In the genomic region with DNA sequence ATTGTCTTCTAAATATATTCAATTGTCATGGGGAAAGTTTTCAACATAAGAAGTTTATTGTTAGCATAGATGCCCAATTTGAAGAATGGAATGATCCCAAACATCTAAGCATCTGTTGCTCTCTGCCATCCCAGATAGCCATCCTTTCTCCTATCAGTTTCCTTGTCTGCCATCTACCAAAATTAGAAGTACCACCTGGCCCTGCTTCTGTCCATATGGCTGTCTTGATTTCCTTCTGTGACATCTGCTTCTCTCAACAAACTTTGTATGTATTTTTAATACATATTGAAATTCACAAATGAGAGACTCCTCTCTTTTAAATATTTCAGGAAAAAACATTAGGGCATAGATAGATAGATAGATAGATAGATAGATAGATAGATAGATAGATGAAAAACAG, we compare ENCODE assay signal across 19 mouse cellular contexts.
DNase-seq lines count a peak whose midpoint lies in the region; ATAC-seq and TF ChIP-seq lines count a peak whose summit lies in the region.
"Had no signal": no experiment of that assay in that cellular context is flagged by ENCODE, and none has a peak within 500 bp of the region (broad histone marks: within the 10 kb centered on the region; RNA-seq: fewer than 3 reads in every experiment).

No protein-coding gene starts in this region.

- H3K4me3 ChIP-seq in forebrain, postnatal 0 days (ENCODE audit: low read depth, low read length) = no peak overlapping the region
- no peak overlapping the region for H3K4me3 ChIP-seq in forebrain, embryonic 16.5 days (replicated peaks; ENCODE audit: low read length)
- H3K4me3 ChIP-seq in midbrain, embryonic 10.5 days = no peak overlapping the region
- H3K4me3 ChIP-seq: embryonic facial prominence, embryonic 10.5 days; heart, embryonic 10.5 days; hindbrain, embryonic 15.5 days; limb, embryonic 15.5 days; lung, embryonic 15.5 days; midbrain, embryonic 15.5 days; neural tube, embryonic 12.5 days had no signal

- no peak overlapping the region for H3K27ac ChIP-seq in forebrain, postnatal 0 days (ENCODE audit: low read depth, low read length)
- H3K27ac ChIP-seq in forebrain, embryonic 16.5 days (ENCODE audit: low read length) = no peak overlapping the region
- no peak overlapping the region for H3K27ac ChIP-seq in midbrain, embryonic 10.5 days (replicated peaks)
- H3K27ac ChIP-seq: embryonic facial prominence, embryonic 10.5 days; heart, embryonic 10.5 days; hindbrain, embryonic 15.5 days; kidney, postnatal 0 days; limb, embryonic 15.5 days; liver, embryonic 14.5 days; lung, embryonic 15.5 days; midbrain, embryonic 15.5 days; neural tube, embryonic 12.5 days had no signal

- no peaks in the 10 kb centered on the region for H3K27me3 ChIP-seq in forebrain, postnatal 0 days (ENCODE audit: insufficient read depth, low read length)
- no peaks in the 10 kb centered on the region for H3K27me3 ChIP-seq in forebrain, embryonic 16.5 days (replicated peaks; ENCODE audit: control insufficient read depth, insufficient read depth, low read length)
- H3K27me3 ChIP-seq in midbrain, embryonic 10.5 days (ENCODE audit: low read depth, poor library complexity, severe bottlenecking) = no peaks in the 10 kb centered on the region
- H3K27me3 ChIP-seq: hindbrain, embryonic 15.5 days; limb, embryonic 15.5 days; lung, embryonic 15.5 days; midbrain, embryonic 15.5 days; neural tube, embryonic 12.5 days had no signal

- H3K4me1 ChIP-seq in forebrain, postnatal 0 days (ENCODE audit: insufficient read depth) = no peaks in the 10 kb centered on the region
- no peaks in the 10 kb centered on the region for H3K4me1 ChIP-seq in forebrain, embryonic 16.5 days (replicated peaks; ENCODE audit: control insufficient read depth, insufficient read depth, low read length)
- H3K4me1 ChIP-seq in midbrain, embryonic 10.5 days = no peaks in the 10 kb centered on the region
- H3K4me1 ChIP-seq: embryonic facial prominence, embryonic 10.5 days; heart, embryonic 10.5 days; hindbrain, embryonic 15.5 days; limb, embryonic 15.5 days; lung, embryonic 15.5 days; midbrain, embryonic 15.5 days; neural tube, embryonic 12.5 days had no signal

- DNase-seq in forebrain, postnatal 0 days = peak; percentile 30
- DNase-seq in right cerebral cortex, postnatal 10 days (ENCODE audit: low spot score in 2 of 2) = peak; percentile 29 to 44
- DNase-seq in right cerebral cortex, postnatal 25 days = no peak
- DNase-seq in layer of hippocampus, adult 9-11 months = peak; percentile 68
- DNase-seq in kidney, postnatal 14 days = no peak
- no peak for DNase-seq in midbrain, embryonic 10.5 days (ENCODE audit: low spot score)
- DNase-seq: adrenal gland, postnatal 36 days; kidney, adult 2 months; lung, postnatal 36 days had no signal

- no peaks in the 10 kb centered on the region for H3K36me3 ChIP-seq in forebrain, postnatal 0 days (ENCODE audit: insufficient read depth)
- no peaks in the 10 kb centered on the region for H3K36me3 ChIP-seq in forebrain, embryonic 16.5 days (ENCODE audit: control insufficient read depth, insufficient read depth)
- H3K36me3 ChIP-seq in midbrain, embryonic 10.5 days = no peaks in the 10 kb centered on the region
- H3K36me3 ChIP-seq: embryonic facial prominence, embryonic 10.5 days; heart, embryonic 10.5 days; hindbrain, embryonic 15.5 days; limb, embryonic 15.5 days; lung, embryonic 15.5 days; midbrain, embryonic 15.5 days; neural tube, embryonic 12.5 days had no signal

- TF ChIP-seq CTCF in forebrain, postnatal 0 days (IDR thresholded peaks at IDR 0.05; ENCODE audit: low read depth) = no peak

- H3K4me2 ChIP-seq in forebrain, postnatal 0 days (ENCODE audit: low read depth) = no peak overlapping the region
- no peak overlapping the region for H3K4me2 ChIP-seq in forebrain, embryonic 16.5 days (ENCODE audit: low read length)
- H3K4me2 ChIP-seq: hindbrain, embryonic 15.5 days; limb, embryonic 15.5 days; lung, embryonic 15.5 days; midbrain, embryonic 15.5 days; neural tube, embryonic 12.5 days had no signal

- H3K9me3 ChIP-seq in forebrain, postnatal 0 days (ENCODE audit: low read length) = no peaks in the 10 kb centered on the region
- no peaks in the 10 kb centered on the region for H3K9me3 ChIP-seq in forebrain, embryonic 16.5 days (ENCODE audit: control insufficient read depth, low read length)
- H3K9me3 ChIP-seq in midbrain, embryonic 10.5 days (replicated peaks) = no peaks in the 10 kb centered on the region
- H3K9me3 ChIP-seq: embryonic facial prominence, embryonic 10.5 days; heart, embryonic 10.5 days; hindbrain, embryonic 15.5 days; limb, embryonic 15.5 days; lung, embryonic 15.5 days; midbrain, embryonic 15.5 days; neural tube, embryonic 12.5 days had no signal

- no peak for ATAC-seq in forebrain, postnatal 0 days
- ATAC-seq in forebrain, embryonic 16.5 days = no peak

- H3K9ac ChIP-seq in forebrain, postnatal 0 days = no peak overlapping the region
- no peak overlapping the region for H3K9ac ChIP-seq in forebrain, embryonic 16.5 days (replicated peaks; ENCODE audit: low read depth, low read length)
- H3K9ac ChIP-seq: hindbrain, embryonic 15.5 days; limb, embryonic 15.5 days; liver, embryonic 14.5 days; lung, embryonic 15.5 days; midbrain, embryonic 15.5 days; neural tube, embryonic 12.5 days had no signal

Comparison
In these comparisons a context has a peak if more than half of its experiments do, and no peak if none do; other contexts are left out.
1. DNase-seq: peak in forebrain, postnatal 0 days (single experiment), right cerebral cortex, postnatal 10 days (2 of 2) and layer of hippocampus, adult 9-11 months (single experiment); none in right cerebral cortex, postnatal 25 days (single experiment), kidney, postnatal 14 days (single experiment) and midbrain, embryonic 10.5 days (single experiment).